Mouse (Mus musculus) brain, embryonic 14.5 days (tissue): ENCODE results near the gene Akap13.

Experiments used
- CTCF ChIP-seq: fragments of 200-500 bp; IDR thresholded peaks from 2 replicates; pipeline ENCODE4 v1.5.1; 2012; ENCODE audit warnings: inconsistent platforms, mild to moderate bottlenecking, moderate library complexity, borderline replicate concordance; ENCODE audit not compliant: insufficient read depth, insufficient read length; ENCODE audit errors: extremely low read depth
- POLR2A ChIP-seq: fragments of 200-500 bp; IDR thresholded peaks from 2 replicates; pipeline ENCODE4 v1.6.1; 2012; ENCODE audit warnings: mild to moderate bottlenecking, inconsistent platforms, borderline replicate concordance; ENCODE audit not compliant: poor library complexity, insufficient read depth, insufficient read length, severe bottlenecking; ENCODE audit errors: extremely low read depth

GRCm38 (mm10) chr7:75752442-75753191 is 297.3 kb downstream of the Akap13 start:
- TF ChIP-seq CTCF (no peak), POLR2A (no peak)
